Mouse (Mus musculus): ENCODE measurements at regions not wholly inside any gene's neighbourhood (a gene's known extent, or its start where the extent isn't known, plus 50 kb on each side); places are given as distances from the start of the nearest gene placed in this dataset.

- Histone ChIP-seq H3K4me2 (ENCODE audit: low read depth, low read length) (no peak overlapping the region), H3K27ac (ENCODE audit: low read length) (no peak overlapping the region), H3K4me1 (ENCODE audit: control insufficient read depth, insufficient read depth, low read length) (0 out of 2 replicates have a peak, but pooled peaks cover 4% of the 10 kb centered on the region), H3K27me3 (replicated peaks; ENCODE audit: control insufficient read depth, insufficient read depth, low read length) (no peaks in the 10 kb centered on the region), H3K9me3 (ENCODE audit: control insufficient read depth, low read length) (no peaks in the 10 kb centered on the region), H3K36me3 (ENCODE audit: control insufficient read depth, insufficient read depth, low read length) (no peaks in the 10 kb centered on the region), H3K9ac (ENCODE audit: low read depth, low read length) (no peak overlapping the region), H3K4me3 (ENCODE audit: low read length) (no peak overlapping the region)
- no peak for ATAC-seq
- whole genome bisulfite sequencing, result 91% methylated on average over 2 of the region's 2 CpGs
Observed at GRCm38 (mm10) chr3:35145569-35145968, 495.4 kb downstream of the Sox2 start.

GRCm38 (mm10) chr3:35146681-35147080, 496.5 kb downstream of the Sox2 start:
- ATAC-seq, result no peak
- H3K9me3 ChIP-seq (ENCODE audit: control insufficient read depth, low read length), result no peaks in the 10 kb centered on the region
- 90% methylated on average over 5 of the region's 5 CpGs for WGBS

GRCm38 (mm10) chr3:35149251-35149691, 499.1 kb downstream of the Sox2 start:
- WGBS, result 38% methylated on average over 12 of the region's 12 CpGs
- H3K4me2 ChIP-seq (ENCODE audit: low read depth, low read length), result no peak overlapping the region
- no peaks in the 10 kb centered on the region for H3K36me3 ChIP-seq (ENCODE audit: control insufficient read depth, insufficient read depth, low read length)
- ATAC-seq, result peak; percentile 52; the same call in 1 of the 2 replicates
- no peak overlapping the region for H3K4me3 ChIP-seq (ENCODE audit: low read length)
- no peaks in the 10 kb centered on the region for H3K27me3 ChIP-seq (replicated peaks; ENCODE audit: control insufficient read depth, insufficient read depth, low read length)
- H3K9me3 ChIP-seq (ENCODE audit: control insufficient read depth, low read length), result no peaks in the 10 kb centered on the region
- H3K9ac ChIP-seq (ENCODE audit: low read depth, low read length), result no peak overlapping the region
- H3K27ac ChIP-seq (ENCODE audit: low read length), result no peak overlapping the region
- H3K4me1 ChIP-seq (ENCODE audit: control insufficient read depth, insufficient read depth, low read length), result 0 out of 2 replicates have a peak, but pooled peaks cover 4% of the 10 kb centered on the region

More at GRCm38 (mm10) chr3:35146681-35147080, 496.5 kb downstream of the Sox2 start:
- H3K27ac ChIP-seq (ENCODE audit: low read length), result no peak overlapping the region
- H3K36me3 ChIP-seq (ENCODE audit: control insufficient read depth, insufficient read depth, low read length), result no peaks in the 10 kb centered on the region
- H3K9ac ChIP-seq (ENCODE audit: low read depth, low read length), result no peak overlapping the region
- H3K4me1 ChIP-seq (ENCODE audit: control insufficient read depth, insufficient read depth, low read length), result 0 out of 2 replicates have a peak, but pooled peaks cover 4% of the 10 kb centered on the region
- H3K27me3 ChIP-seq (replicated peaks; ENCODE audit: control insufficient read depth, insufficient read depth, low read length), result no peaks in the 10 kb centered on the region
- H3K4me2 ChIP-seq (ENCODE audit: low read depth, low read length), result no peak overlapping the region
- H3K4me3 ChIP-seq (ENCODE audit: low read length), result no peak overlapping the region

GRCm38 (mm10) chr3:35152191-35152590, 502.0 kb downstream of the Sox2 start:
- ATAC-seq, result no peak
- no peak overlapping the region for H3K4me2 ChIP-seq (ENCODE audit: low read depth, low read length)
- H3K27ac ChIP-seq (ENCODE audit: low read length), result no peak overlapping the region
- no peak overlapping the region for H3K9ac ChIP-seq (ENCODE audit: low read depth, low read length)
- 75% methylated on average over 7 of the region's 7 CpGs for WGBS
- H3K4me3 ChIP-seq (ENCODE audit: low read length), result no peak overlapping the region
- no peaks in the 10 kb centered on the region for H3K9me3 ChIP-seq (ENCODE audit: control insufficient read depth, low read length)
- H3K27me3 ChIP-seq (replicated peaks; ENCODE audit: control insufficient read depth, insufficient read depth, low read length), result no peaks in the 10 kb centered on the region
- H3K36me3 ChIP-seq (ENCODE audit: control insufficient read depth, insufficient read depth, low read length), result no peaks in the 10 kb centered on the region
- 0 out of 2 replicates have a peak, but pooled peaks cover 4% of the 10 kb centered on the region for H3K4me1 ChIP-seq (ENCODE audit: control insufficient read depth, insufficient read depth, low read length)

GRCm38 (mm10) chr3:35154266-35154665, 504.1 kb downstream of the Sox2 start:
- 53% methylated on average over 6 of the region's 6 CpGs for WGBS
- Histone ChIP-seq H3K4me2 (ENCODE audit: low read depth, low read length) (no peak overlapping the region), H3K9ac (ENCODE audit: low read depth, low read length) (no peak overlapping the region), H3K9me3 (ENCODE audit: control insufficient read depth, low read length) (no peaks in the 10 kb centered on the region), H3K36me3 (ENCODE audit: control insufficient read depth, insufficient read depth, low read length) (no peaks in the 10 kb centered on the region), H3K27me3 (replicated peaks; ENCODE audit: control insufficient read depth, insufficient read depth, low read length) (no peaks in the 10 kb centered on the region), H3K4me3 (ENCODE audit: low read length) (no peak overlapping the region), H3K4me1 (ENCODE audit: control insufficient read depth, insufficient read depth, low read length) (0 out of 2 replicates have a peak, but pooled peaks cover 2% of the 10 kb centered on the region), H3K27ac (ENCODE audit: low read length) (no peak overlapping the region)
- no peak for ATAC-seq

GRCm38 (mm10) chr3:35168676-35169075, 518.5 kb downstream of the Sox2 start:
- Histone ChIP-seq H3K9ac (ENCODE audit: low read depth, low read length) (no peak overlapping the region), H3K4me2 (ENCODE audit: low read depth, low read length) (no peak overlapping the region), H3K9me3 (ENCODE audit: control insufficient read depth, low read length) (no peaks in the 10 kb centered on the region), H3K36me3 (ENCODE audit: control insufficient read depth, insufficient read depth, low read length) (no peaks in the 10 kb centered on the region), H3K4me1 (ENCODE audit: control insufficient read depth, insufficient read depth, low read length) (no peaks in the 10 kb centered on the region), H3K27ac (ENCODE audit: low read length) (no peak overlapping the region), H3K27me3 (replicated peaks; ENCODE audit: control insufficient read depth, insufficient read depth, low read length) (no peaks in the 10 kb centered on the region), H3K4me3 (ENCODE audit: low read length) (no peak overlapping the region)
- ATAC-seq, result no peak
- 96% methylated on average over 1 of the region's 1 CpGs for WGBS

GRCm38 (mm10) chr3:35178759-35179440, 528.7 kb downstream of the Sox2 start:
- Histone ChIP-seq H3K4me2 (ENCODE audit: low read depth, low read length) (no peak overlapping the region), H3K36me3 (ENCODE audit: control insufficient read depth, insufficient read depth, low read length) (no peaks in the 10 kb centered on the region), H3K9me3 (ENCODE audit: control insufficient read depth, low read length) (no peaks in the 10 kb centered on the region), H3K9ac (ENCODE audit: low read depth, low read length) (no peak overlapping the region), H3K27ac (ENCODE audit: low read length) (no peak overlapping the region), H3K27me3 (replicated peaks; ENCODE audit: control insufficient read depth, insufficient read depth, low read length) (no peaks in the 10 kb centered on the region), H3K4me1 (ENCODE audit: control insufficient read depth, insufficient read depth, low read length) (no peaks in the 10 kb centered on the region), H3K4me3 (ENCODE audit: low read length) (no peak overlapping the region)
- ATAC-seq, result no peak
- 87% methylated on average over 12 of the region's 12 CpGs for WGBS

- Histone ChIP-seq H3K9me3 (ENCODE audit: control insufficient read depth, low read length) (no peaks in the 10 kb centered on the region), H3K4me1 (ENCODE audit: control insufficient read depth, insufficient read depth, low read length) (no peaks in the 10 kb centered on the region), H3K4me3 (ENCODE audit: low read length) (no peak overlapping the region), H3K4me2 (ENCODE audit: low read depth, low read length) (no peak overlapping the region), H3K36me3 (ENCODE audit: control insufficient read depth, insufficient read depth, low read length) (no peaks in the 10 kb centered on the region), H3K27me3 (replicated peaks; ENCODE audit: control insufficient read depth, insufficient read depth, low read length) (no peaks in the 10 kb centered on the region), H3K9ac (ENCODE audit: low read depth, low read length) (no peak overlapping the region), H3K27ac (ENCODE audit: low read length) (no peak overlapping the region)
- ATAC-seq, result no peak
- 84% methylated on average over 5 of the region's 5 CpGs for WGBS
Observed at GRCm38 (mm10) chr3:35208526-35208925, 545.4 kb upstream of the Atp11b start.

GRCm38 (mm10) chr3:35219394-35219793, 534.5 kb upstream of the Atp11b start:
- no peak overlapping the region for H3K27ac ChIP-seq (ENCODE audit: low read length)
- no peaks in the 10 kb centered on the region for H3K9me3 ChIP-seq (ENCODE audit: control insufficient read depth, low read length)
- no peaks in the 10 kb centered on the region for H3K27me3 ChIP-seq (replicated peaks; ENCODE audit: control insufficient read depth, insufficient read depth, low read length)
- ATAC-seq, result no peak
- no peak overlapping the region for H3K9ac ChIP-seq (ENCODE audit: low read depth, low read length)
- no peaks in the 10 kb centered on the region for H3K36me3 ChIP-seq (ENCODE audit: control insufficient read depth, insufficient read depth, low read length)
- H3K4me2 ChIP-seq (ENCODE audit: low read depth, low read length), result no peak overlapping the region
- 88% methylated on average over 6 of the region's 6 CpGs for WGBS
- no peak overlapping the region for H3K4me3 ChIP-seq (ENCODE audit: low read length)
- no peaks in the 10 kb centered on the region for H3K4me1 ChIP-seq (ENCODE audit: control insufficient read depth, insufficient read depth, low read length)

GRCm38 (mm10) chr3:35221183-35221582, 532.7 kb upstream of the Atp11b start:
- Histone ChIP-seq H3K27ac (ENCODE audit: low read length) (no peak overlapping the region), H3K36me3 (ENCODE audit: control insufficient read depth, insufficient read depth, low read length) (no peaks in the 10 kb centered on the region), H3K27me3 (replicated peaks; ENCODE audit: control insufficient read depth, insufficient read depth, low read length) (no peaks in the 10 kb centered on the region), H3K4me3 (ENCODE audit: low read length) (no peak overlapping the region), H3K9ac (ENCODE audit: low read depth, low read length) (no peak overlapping the region), H3K4me2 (ENCODE audit: low read depth, low read length) (no peak overlapping the region), H3K9me3 (ENCODE audit: control insufficient read depth, low read length) (no peaks in the 10 kb centered on the region), H3K4me1 (ENCODE audit: control insufficient read depth, insufficient read depth, low read length) (no peaks in the 10 kb centered on the region)
- no peak for ATAC-seq
- 51% methylated on average over 3 of the region's 3 CpGs for WGBS
